Mouse (Mus musculus) liver, embryonic 14.5 days (tissue): ENCODE measurements at regions not wholly inside any gene's neighbourhood (a gene's known extent, or its start where the extent isn't known, plus 50 kb on each side); places are given as distances from the start of the nearest gene placed in this dataset.

Experiments used
- CTCF ChIP-seq: IDR thresholded peaks from 2 replicates; pipeline ENCODE4 v1.5.1; 2016; ENCODE audit warnings: antibody characterized with exemption, low read depth, control low read depth
- EP300 ChIP-seq: IDR thresholded peaks from 2 replicates; pipeline ENCODE4 v1.6.1; 2016; ENCODE audit warnings: antibody characterized with exemption, low read depth

- no peak for TF ChIP-seq CTCF
- TF ChIP-seq EP300, result no peak
These were observed 122.3 kb upstream of the Nrp1 start for GRCm38 (mm10) chr8:128236097-128236496.
